Mouse (Mus musculus) urinary bladder, postnatal 14 days (tissue): ENCODE data around the gene Bsg.

Experiments
- DNase-seq: peaks from one replicate; pipeline ENCODE4 v3.0.0; 2021; ENCODE audit warnings: low spot score

Bsg gene

GRCm38 (mm10) chr10:79704065-79704969 lies at the start of gene Bsg:
TSS of gene Bsg (plus strand) at chr10:79704491.
- peak; percentile 99 for DNase-seq

DNA sequence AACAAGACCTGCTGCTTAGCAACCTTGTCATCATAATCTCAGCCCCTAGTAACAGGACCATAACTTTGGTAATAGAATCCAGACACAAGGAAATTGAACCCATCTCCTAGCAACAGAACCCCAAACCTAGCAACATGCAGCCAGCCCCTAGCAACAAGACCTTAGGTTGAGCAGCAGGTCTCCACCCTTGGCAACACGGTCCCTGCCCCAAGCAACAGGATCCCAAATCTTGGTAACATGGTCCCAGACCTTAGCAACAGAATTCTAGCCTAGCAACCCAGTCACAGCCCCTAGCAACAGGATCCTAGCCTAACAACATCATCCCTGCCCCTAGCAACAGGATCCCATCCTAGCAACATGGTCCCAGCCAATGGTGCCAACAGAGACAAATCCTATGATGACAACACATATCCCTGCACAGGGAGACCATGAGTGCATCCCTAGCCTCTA lies 49.3 kb upstream of the Bsg start:
- no peak for DNase-seq

DNA sequence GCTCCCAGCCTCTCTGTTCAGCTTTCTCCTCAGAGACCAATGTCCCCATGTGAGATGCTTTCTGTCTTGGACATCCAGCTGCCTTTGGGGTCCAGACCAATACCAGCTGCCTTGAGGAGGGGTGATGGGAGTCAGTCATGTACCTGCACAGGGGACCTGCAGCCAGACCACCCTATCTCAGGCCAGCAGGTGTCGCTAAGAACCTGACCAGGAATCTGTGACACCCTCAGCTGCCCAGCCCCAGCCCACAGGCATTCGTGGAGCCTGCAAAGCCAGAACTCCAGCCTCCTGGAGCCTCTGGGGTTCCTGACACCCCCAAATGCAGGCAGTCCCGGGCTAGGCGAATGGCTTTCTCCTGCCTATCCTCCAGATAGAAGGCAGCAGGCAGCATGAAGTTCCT lies 45.5 kb upstream of the Bsg start:
- no peak for DNase-seq

- no peak for DNase-seq
Observed at GRCm38 (mm10) chr10:79660298-79660697, 44.0 kb upstream of the Bsg start.

DNA sequence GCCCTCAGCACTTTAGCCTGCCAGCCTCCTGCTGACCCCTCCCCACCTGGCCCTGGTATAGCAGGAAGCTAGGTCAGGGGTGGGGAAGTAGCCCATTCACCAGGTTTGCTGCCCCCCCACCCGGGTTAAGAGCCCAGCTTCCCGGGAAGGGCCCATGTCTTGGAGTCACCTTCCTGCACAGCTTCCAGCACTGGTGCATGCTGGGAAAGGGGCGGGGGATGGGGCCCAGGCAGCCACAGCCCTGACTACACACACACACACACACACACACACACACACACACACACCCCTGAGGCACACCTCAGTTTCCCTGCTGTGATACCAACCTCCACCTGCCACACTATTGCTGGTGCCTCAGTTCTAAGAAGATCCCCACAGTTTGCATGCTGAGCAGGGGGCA lies 42.4 kb upstream of the Bsg start:
- DNase-seq = no peak

GRCm38 (mm10) chr10:79664131-79664665 lies 40.1 kb upstream of the Bsg start, which contains the start of gene Madcam1:
TSS of gene Madcam1 (plus strand) at chr10:79664559.
- peak; percentile 66 for DNase-seq

DNA sequence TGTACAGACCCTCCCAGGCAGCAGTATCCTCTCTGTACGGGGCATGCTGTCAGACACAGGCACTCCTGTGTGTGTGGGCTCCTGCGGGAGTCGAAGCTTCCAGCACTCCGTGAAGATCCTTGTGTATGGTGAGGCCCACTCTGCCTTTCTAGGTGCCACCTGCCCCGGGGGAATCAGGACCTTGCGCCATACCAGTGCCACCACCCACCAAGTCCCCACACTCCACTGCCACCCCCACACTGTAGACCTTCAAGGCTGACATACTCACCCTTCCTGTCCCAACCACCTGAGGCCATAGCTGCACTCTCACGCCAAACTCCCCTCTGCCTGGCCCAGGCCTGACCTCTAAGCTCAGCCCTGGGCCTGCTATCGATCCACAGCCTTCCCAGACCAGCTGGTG lies 39.2 kb upstream of the Bsg start:
- no peak for DNase-seq

GRCm38 (mm10) chr10:79666493-79666892 lies 37.8 kb upstream of the Bsg start:
- DNase-seq = no peak

- DNase-seq = no peak
Observed at GRCm38 (mm10) chr10:79668076-79668475, 36.2 kb upstream of the Bsg start.

DNA sequence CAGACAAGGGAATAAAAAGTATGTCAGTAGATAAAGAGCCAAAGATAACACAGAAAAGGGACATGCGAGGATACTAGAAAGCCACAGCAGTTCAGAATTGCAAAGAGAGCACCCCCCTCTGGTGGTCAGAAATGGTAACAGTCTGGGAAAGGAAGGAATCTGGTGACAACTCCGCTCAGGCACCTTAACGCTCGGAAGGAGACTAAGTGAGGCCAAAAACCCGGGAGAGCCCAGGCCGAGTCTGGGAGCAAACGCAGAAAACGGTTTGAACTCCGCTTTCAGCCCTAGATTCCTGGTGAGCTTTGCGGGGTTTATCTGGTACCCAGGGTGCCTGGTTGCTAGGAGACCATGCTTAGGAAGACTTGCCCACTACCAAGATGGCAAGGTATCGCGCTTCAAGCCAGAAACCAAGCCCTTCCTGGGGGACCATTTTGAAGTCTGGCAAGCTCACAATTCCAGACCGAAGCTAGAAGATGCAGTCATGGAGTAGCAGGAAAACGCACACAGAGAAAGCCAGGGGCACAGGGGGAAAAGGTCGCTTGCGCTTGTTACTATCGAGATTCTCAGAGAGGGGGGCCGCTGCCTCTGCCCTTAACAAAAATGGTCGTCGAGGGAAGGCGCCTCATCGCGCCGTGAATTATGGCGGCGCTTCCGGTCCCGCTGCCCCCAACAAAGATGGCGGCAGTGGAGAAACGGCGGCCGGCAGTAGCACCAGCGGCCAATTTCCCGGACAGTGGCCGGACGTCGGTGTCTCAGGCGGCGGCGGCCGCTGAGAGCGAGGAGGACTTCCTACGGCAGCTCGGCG lies 35.3 kb upstream of the Bsg start, which contains the start of gene Tpgs1:
TSS of gene Tpgs1 (plus strand) at position 599 of the 805 bp plus-strand sequence.
- peak; percentile 87 for DNase-seq

GRCm38 (mm10) chr10:79669576-79670057 lies 34.7 kb upstream of the Bsg start:
- peak; percentile 73 for DNase-seq

GRCm38 (mm10) chr10:79670071-79670888 lies 34.0 kb upstream of the Bsg start:
- no peak for DNase-seq

DNA sequence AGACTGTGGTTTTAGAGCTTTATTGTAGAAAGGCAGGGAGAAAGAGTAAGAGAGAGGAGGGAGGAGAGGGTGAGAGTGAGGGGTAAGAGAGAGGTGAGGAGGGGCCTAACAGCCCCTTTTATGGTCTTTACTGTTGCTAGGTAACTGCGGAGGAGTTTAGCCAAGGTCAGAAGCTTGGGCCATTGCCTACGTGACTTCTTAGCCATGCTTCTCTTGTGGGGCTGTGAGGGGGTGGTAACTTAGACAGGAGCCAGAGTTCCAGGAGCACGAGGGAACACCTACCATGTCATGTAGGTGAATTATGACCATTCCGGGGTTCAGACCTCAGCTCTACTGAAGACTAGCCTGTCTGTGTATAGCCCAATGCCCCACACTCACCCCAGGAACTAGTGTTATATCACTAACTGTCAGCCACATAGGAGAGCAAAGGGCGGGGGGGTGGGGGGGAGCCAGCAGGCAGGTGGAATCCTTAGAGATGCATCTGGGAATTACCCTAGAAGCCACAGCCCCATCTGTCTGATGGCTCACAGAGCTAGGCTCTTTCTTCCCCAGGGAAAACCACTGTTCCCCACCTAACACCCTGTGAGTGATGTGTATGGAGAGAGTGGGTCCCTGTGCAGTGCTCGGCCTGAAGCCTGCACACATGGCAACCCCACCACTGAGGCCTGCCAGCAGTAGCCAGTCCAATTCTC lies 32.7 kb upstream of the Bsg start:
- DNase-seq = no peak

- DNase-seq = no peak
Observed at GRCm38 (mm10) chr10:79672088-79672455, 32.2 kb upstream of the Bsg start.

DNA sequence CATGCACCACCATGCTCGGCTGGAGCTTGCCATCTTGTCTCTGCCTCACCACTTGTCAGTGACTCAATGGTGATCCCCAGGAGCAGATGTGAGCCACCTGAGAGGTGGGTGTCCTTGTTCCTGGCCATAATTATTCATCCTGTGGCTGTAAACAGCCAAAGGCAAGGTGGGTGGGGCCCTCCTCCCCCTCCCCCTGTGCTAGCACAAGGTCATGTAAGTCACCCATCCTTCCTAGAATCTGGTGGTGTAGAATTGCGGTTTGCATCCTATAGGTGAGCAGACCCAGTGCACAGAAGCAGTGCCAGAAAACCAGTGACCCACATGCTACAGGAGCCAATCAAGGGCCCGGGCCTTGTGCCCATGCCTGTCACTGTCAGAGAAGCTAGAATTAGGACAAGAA lies 31.2 kb upstream of the Bsg start:
- no peak for DNase-seq

GRCm38 (mm10) chr10:79675346-79676035 lies 28.8 kb upstream of the Bsg start:
- no peak for DNase-seq

- DNase-seq = no peak
Observed at GRCm38 (mm10) chr10:79680606-79681495, 23.4 kb upstream of the Bsg start.

- DNase-seq = peak; percentile 99
Observed at GRCm38 (mm10) chr10:79681591-79682245, 22.6 kb upstream of the Bsg start, which contains the start of gene Cdc34. TSS of gene Cdc34 (plus strand) at chr10:79682195.

DNA sequence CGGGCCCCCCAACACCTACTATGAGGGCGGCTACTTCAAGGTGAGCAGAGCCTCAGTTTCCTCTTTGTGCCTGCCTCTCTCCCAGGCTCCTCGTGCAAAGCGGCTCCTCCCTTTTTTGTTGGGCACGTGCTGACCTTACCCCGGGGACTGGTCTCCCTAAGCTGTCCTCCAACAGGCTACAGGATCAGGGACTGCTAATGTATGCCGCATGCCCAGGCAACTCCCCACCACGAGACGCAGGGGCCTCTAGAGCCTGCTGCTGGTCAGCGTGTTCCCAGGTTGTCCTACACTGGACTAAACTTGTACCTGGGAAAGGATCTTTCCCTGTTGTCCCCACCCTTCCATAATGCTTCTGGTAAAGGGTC lies 21.8 kb upstream of the Bsg start:
- DNase-seq = peak; percentile 33
